Mouse (Mus musculus): ENCODE results near the gene Pxmp4. TPM values are rescaled to one million over a fixed set of nuclear protein-coding genes. Genes with fewer than 3 reads are reported as not detected.

The Pxmp4 gene
- polyA plus RNA-seq, 1 experiment from 2014 or later, result 15.2 TPM

DNA sequence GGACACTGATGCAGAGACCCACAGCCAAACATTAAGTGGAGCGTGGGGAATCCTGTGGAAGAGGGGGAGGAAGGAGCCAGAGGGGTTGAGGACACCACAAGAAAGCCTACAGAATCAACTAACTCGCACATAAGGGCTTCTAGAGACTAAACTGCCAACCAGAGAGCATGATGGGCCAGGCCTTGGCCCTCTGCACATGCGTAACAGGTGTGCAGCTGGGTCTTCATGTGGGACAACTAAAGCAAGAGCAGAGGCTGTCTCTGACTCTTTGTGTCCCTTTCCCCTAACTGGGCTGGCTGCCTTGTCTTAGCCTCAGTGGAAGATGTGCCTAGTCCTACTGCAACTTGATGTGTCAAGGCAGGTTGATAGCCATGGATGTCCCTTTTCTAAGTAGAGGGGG is 13.6 kb upstream of the Pxmp4 start:
- Histone ChIP-seq H3K9ac (ENCODE audit: low read length) (no peak overlapping the region), H3K36me3 (ENCODE audit: control insufficient read depth, insufficient read depth, low read length) (0 out of 2 replicates have a peak, but pooled peaks cover 4% of the 10 kb centered on the region), H3K9me3 (replicated peaks; ENCODE audit: control insufficient read depth, low read length) (no peaks in the 10 kb centered on the region), H3K4me3 (ENCODE audit: low read depth, low read length) (no peak overlapping the region), H3K27me3 (replicated peaks; ENCODE audit: control insufficient read depth, insufficient read depth, low read length) (no peaks in the 10 kb centered on the region), H3K27ac (ENCODE audit: low read depth, low read length) (no peak overlapping the region), H3K4me1 (ENCODE audit: control insufficient read depth, insufficient read depth, low read length) (peaks cover 8% of the 10 kb centered on the region; the same call in 1 of the 2 replicates), H3K4me2 (ENCODE audit: low read length) (no peak overlapping the region)
- no peak for DNase-seq (ENCODE audit: low spot score)
- WGBS, result 94% methylated on average over 3 of the region's 3 CpGs
- ATAC-seq, result no peak

DNA sequence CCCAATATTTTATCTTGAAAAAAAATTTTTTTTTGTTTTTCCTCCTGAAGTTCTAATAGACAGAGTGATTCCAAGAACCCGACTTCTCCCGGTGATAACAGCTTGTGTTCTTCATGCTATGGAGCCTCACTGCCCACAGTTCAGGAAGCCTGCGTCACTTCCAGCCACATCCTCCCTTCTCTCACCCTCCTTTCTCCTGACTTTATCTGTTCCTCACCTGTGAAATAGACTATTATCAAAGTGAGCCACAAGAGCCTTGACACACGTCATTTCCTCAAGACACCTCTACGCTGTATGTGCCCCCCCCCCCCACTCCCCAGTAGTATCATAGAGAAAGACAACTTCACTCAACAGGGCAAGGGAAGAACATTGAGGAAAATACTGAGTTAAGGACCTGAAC is 12.2 kb upstream of the Pxmp4 start:
- H3K9ac ChIP-seq (ENCODE audit: low read length), result no peak overlapping the region
- H3K9me3 ChIP-seq (replicated peaks; ENCODE audit: control insufficient read depth, low read length), result no peaks in the 10 kb centered on the region
- whole genome bisulfite sequencing, result 97% methylated on average over 5 of the region's 5 CpGs
- no peaks in the 10 kb centered on the region for H3K36me3 ChIP-seq (ENCODE audit: control insufficient read depth, insufficient read depth, low read length)
- H3K27ac ChIP-seq (ENCODE audit: low read depth, low read length), result no peak overlapping the region
- DNase-seq (ENCODE audit: low spot score), result no peak
- no peak overlapping the region for H3K4me3 ChIP-seq (ENCODE audit: low read depth, low read length)
- no peak overlapping the region for H3K4me2 ChIP-seq (ENCODE audit: low read length)
- peaks cover 8% of the 10 kb centered on the region; the same call in 1 of the 2 replicates for H3K4me1 ChIP-seq (ENCODE audit: control insufficient read depth, insufficient read depth, low read length)
- no peak for ATAC-seq
- no peaks in the 10 kb centered on the region for H3K27me3 ChIP-seq (replicated peaks; ENCODE audit: control insufficient read depth, insufficient read depth, low read length)

DNA sequence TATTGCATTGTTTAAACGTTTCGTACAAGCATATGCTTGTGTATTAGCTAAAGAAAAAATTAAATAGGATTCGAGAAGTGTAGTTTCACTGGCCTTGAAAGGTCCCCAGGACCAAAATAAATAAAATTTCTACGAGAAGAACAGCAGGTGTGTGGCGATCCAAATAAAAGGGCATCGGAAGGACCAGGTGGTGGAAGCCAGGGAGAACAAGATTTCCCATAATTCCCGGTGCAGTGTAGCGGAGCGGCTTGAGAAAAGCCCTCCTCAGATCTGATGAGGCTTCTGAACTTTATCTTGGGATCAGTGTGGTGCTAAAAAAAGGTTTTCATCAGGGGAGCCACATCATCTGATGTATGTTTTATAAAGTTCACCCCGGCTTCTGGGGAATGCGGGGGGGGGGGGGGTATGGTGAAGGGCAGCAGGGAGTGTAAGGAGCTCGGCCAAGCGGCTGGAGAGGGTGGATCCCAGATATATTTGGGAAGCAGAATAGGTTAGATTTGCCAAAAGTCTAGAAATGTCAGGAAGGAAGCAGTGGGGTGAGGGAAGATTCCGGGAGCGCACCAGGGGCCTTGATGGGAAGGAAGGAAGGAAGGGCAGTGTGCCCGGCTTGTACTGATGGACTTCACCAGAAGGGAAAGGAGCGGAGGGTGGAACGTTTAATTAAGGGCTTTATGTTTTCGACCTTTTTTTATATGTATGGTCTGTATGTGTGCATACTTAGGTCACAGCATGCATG is 11.5 kb upstream of the Pxmp4 start:
- Histone ChIP-seq H3K9me3 (replicated peaks; ENCODE audit: control insufficient read depth, low read length) (no peaks in the 10 kb centered on the region), H3K4me3 (ENCODE audit: low read depth, low read length) (no peak overlapping the region), H3K9ac (ENCODE audit: low read length) (no peak overlapping the region), H3K27me3 (replicated peaks; ENCODE audit: control insufficient read depth, insufficient read depth, low read length) (no peaks in the 10 kb centered on the region), H3K36me3 (ENCODE audit: control insufficient read depth, insufficient read depth, low read length) (no peaks in the 10 kb centered on the region), H3K4me1 (ENCODE audit: control insufficient read depth, insufficient read depth, low read length) (peaks cover 8% of the 10 kb centered on the region; the same call in 1 of the 2 replicates), H3K4me2 (ENCODE audit: low read length) (0 out of 2 replicates have a peak overlapping the region, but pooled peaks have one; percentile 73), H3K27ac (ENCODE audit: low read depth, low read length) (no peak overlapping the region)
- DNase-seq (ENCODE audit: low spot score) (peak; percentile 11), ATAC-seq (no peak)
- 79% methylated on average over 19 of the region's 19 CpGs for WGBS

DNA sequence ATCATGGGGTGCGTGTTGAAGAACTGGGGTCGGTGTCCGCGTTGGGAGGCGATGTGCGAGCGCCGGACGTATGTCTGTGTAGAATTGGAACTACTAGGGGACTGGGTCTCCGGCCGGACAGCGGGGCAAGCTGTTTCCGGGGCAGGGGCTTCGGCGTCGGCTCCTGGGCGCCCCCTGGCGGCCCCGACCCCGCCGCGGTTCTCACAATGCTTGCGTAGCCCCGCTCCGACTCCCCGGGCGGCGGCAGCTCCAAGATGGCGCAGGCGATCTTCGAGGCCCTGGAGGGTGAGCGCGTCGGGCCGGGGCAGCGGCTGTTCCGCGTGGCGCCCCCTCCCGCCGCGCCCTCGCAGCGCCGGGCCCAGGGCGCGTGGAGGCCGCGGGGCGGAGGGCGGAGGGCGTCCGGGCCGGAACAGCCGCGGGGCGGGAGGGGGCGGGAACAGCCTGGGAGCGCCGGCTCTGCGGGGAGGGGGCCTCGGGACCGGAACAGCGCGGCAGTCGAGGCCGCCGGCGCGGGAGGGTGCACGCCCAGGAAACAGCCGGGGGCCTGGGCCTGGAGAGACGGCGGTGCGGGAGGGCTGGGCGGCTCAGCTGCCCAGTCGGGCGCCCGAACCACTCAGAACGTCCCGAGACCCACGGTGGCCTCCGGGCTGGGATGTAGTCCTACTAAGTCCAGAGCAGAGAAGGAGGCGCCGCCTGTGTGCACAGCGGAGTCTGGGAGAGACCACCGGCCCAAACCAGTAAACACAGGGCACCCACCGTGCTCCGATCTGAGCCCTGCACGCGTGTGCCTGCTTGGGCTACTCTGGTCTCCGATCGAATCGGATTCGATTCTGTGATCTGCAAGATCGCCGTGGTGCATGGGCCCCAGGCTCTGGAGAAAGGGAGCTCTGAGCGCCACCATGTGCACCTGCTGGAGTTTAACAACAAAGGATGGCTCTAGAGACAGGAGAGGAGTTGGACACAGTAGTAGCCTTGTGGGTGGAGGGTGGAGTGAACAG is 9.9 kb upstream of the Pxmp4 start, which contains the start of the genes Zfp341 and 4930519P11Rik:
Gene Zfp341, plus strand, starts transcription at position 180 of the 998 bp plus-strand sequence.
Gene 4930519P11Rik, minus strand, starts transcription at position 320 of the 998 bp plus-strand sequence.
- no peaks in the 10 kb centered on the region for H3K27me3 ChIP-seq (replicated peaks; ENCODE audit: control insufficient read depth, insufficient read depth, low read length)
- peaks cover 8% of the 10 kb centered on the region; the same call in 1 of the 2 replicates for H3K4me1 ChIP-seq (ENCODE audit: control insufficient read depth, insufficient read depth, low read length)
- no peaks in the 10 kb centered on the region for H3K9me3 ChIP-seq (replicated peaks; ENCODE audit: control insufficient read depth, low read length)
- H3K4me3 ChIP-seq (ENCODE audit: low read depth, low read length), result peak within 1 kb of the TSS; percentile 57
- no peaks in the 10 kb centered on the region for H3K36me3 ChIP-seq (ENCODE audit: control insufficient read depth, insufficient read depth, low read length)
- H3K27ac ChIP-seq (ENCODE audit: low read depth, low read length), result peak within 1 kb of the TSS; percentile 98
- DNase-seq (ENCODE audit: low spot score) (peak; percentile 94), ATAC-seq (peak; percentile 93)
- peak within 1 kb of the TSS; percentile 73 for H3K4me2 ChIP-seq (ENCODE audit: low read length)
- WGBS, result under 1% methylated on average over 66 of the region's 98 CpGs
- peak within 1 kb of the TSS; percentile 85 for H3K9ac ChIP-seq (ENCODE audit: low read length)

DNA sequence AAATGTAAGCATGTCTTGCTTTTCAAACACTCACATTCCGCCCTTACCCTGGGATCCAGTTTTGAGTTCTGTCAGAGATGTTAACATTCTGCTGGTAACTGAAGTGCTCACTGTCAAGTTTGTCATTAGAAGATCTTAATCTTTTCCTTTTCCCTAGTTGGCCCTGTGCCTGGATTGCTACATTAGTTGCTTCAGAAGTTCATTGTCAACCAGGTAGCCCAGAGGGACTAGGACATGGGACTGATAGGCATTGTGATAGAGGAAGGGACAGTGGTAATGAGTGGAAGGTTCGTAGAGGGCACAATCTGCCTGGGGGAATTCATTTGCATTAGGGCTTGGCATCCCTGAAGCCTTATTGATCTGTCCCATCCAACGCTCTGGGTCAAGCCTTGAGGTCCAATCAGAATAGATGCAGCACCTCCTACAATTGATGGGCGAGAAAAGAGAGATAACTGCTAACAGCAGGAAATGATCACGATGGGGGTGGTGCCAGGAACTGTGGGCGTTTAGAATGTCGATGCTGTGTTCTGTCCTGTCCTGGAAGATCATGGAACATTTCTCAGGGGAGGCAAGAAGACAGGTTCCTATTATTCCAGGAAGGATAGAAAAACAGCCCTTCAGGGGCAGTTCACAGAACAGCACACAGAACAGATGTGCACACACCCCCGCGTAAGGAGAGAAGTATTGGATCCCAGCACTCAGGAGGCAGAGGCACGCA is 5.7 kb upstream of the Pxmp4 start:
- Histone ChIP-seq H3K27ac (ENCODE audit: low read depth, low read length) (no peak overlapping the region), H3K27me3 (replicated peaks; ENCODE audit: control insufficient read depth, insufficient read depth, low read length) (no peaks in the 10 kb centered on the region), H3K4me2 (ENCODE audit: low read length) (no peak overlapping the region), H3K4me1 (ENCODE audit: control insufficient read depth, insufficient read depth, low read length) (peaks cover 6% of the 10 kb centered on the region; the same call in 1 of the 2 replicates), H3K9ac (ENCODE audit: low read length) (no peak overlapping the region), H3K9me3 (replicated peaks; ENCODE audit: control insufficient read depth, low read length) (no peaks in the 10 kb centered on the region), H3K36me3 (ENCODE audit: control insufficient read depth, insufficient read depth, low read length) (no peaks in the 10 kb centered on the region), H3K4me3 (ENCODE audit: low read depth, low read length) (no peak overlapping the region)
- no peak for ATAC-seq
- DNase-seq (ENCODE audit: low spot score), result no peak
- WGBS, result 72% methylated on average over 10 of the region's 10 CpGs

DNA sequence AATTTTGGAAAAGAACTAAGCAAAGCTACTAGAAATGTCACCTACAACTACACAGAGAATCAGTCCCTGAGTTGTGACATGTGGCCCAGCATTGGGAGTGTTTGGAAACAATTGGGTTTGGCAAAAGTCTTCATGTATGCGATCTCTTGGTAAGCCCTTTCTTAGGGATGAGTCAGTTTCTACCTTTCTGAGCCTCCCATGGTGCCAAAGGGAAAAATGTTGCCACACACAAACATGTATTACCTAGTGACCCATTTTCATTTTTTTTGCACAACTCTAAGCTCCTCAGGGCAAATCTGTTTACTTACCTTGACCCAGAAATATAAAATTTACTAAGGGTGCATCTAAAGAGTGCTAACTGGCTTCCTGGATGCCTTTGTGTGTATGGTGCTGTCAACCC is 3.5 kb upstream of the Pxmp4 start:
- Histone ChIP-seq H3K4me2 (ENCODE audit: low read length) (no peak overlapping the region), H3K9ac (ENCODE audit: low read length) (no peak overlapping the region), H3K27ac (ENCODE audit: low read depth, low read length) (no peak overlapping the region), H3K4me3 (ENCODE audit: low read depth, low read length) (no peak overlapping the region), H3K27me3 (replicated peaks; ENCODE audit: control insufficient read depth, insufficient read depth, low read length) (no peaks in the 10 kb centered on the region), H3K4me1 (ENCODE audit: control insufficient read depth, insufficient read depth, low read length) (peaks cover 5% of the 10 kb centered on the region), H3K36me3 (ENCODE audit: control insufficient read depth, insufficient read depth, low read length) (no peaks in the 10 kb centered on the region), H3K9me3 (replicated peaks; ENCODE audit: control insufficient read depth, low read length) (no peaks in the 10 kb centered on the region)
- no peak for DNase-seq (ENCODE audit: low spot score)
- ATAC-seq, result no peak
- 84% methylated on average over 1 of the region's 1 CpGs for WGBS

DNA sequence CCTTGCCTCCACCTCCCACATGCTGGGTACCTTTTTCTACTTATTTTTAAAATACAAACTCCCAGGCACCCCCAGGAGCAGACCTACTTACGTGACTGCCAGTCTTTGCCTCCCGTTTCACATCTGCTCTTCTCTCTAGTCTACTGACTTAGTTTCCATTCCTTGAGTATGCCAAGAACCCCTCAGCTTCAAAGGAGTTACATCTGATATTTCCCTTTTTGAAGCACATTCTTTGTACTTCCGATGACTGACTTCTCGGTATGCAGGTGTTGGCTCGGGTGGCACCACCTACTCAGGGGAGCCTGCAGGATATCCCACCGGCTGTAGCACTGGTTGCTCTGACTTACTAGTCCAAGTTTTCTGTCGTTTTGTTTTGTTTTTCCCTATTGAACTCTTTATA is 648 bp upstream of the Pxmp4 start:
- Histone ChIP-seq H3K9ac (ENCODE audit: low read length) (no peak overlapping the region), H3K4me1 (ENCODE audit: control insufficient read depth, insufficient read depth, low read length) (peaks cover 5% of the 10 kb centered on the region), H3K27me3 (replicated peaks; ENCODE audit: control insufficient read depth, insufficient read depth, low read length) (no peaks in the 10 kb centered on the region), H3K36me3 (ENCODE audit: control insufficient read depth, insufficient read depth, low read length) (no peaks in the 10 kb centered on the region), H3K4me2 (ENCODE audit: low read length) (peak overlapping the region; percentile 40), H3K27ac (ENCODE audit: low read depth, low read length) (no peak overlapping the region), H3K9me3 (replicated peaks; ENCODE audit: control insufficient read depth, low read length) (no peaks in the 10 kb centered on the region), H3K4me3 (ENCODE audit: low read depth, low read length) (peak overlapping the region; percentile 8; the same call in 1 of the 2 replicates)
- WGBS, result 51% methylated on average over 7 of the region's 7 CpGs
- DNase-seq (ENCODE audit: low spot score) (no peak), ATAC-seq (no peak)

DNA sequence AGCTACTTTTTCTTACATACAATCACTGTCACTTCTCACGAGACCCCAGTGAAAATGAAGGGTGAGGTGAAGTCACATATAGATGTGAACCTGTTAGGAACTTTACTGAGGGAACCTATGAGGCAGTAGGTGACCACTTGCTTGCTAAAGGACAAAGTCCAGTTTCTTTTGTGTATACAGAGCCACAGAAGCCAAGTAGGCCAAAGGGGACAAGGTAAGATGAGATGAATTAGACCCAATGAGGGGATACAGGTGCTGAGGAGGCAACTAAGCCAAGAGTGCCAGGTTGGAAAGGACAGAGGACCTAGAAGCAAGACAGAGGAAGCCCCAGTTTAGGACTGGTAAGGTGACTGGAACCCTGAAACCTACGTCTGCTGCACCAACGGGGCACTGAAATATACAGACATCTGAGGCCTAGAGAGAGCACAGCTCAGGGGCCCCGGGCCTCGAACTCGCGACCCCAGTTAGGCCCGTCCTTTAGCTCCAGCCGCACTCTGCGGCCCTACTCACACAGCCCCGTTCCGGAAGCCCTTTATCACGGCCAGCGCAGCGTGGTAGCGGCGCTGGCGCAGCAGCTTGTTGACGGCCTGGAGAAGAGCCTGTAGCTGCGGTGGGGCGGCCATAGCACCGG is 386 bp downstream of the Pxmp4 start:
- Histone ChIP-seq H3K4me2 (ENCODE audit: low read length) (peak overlapping the region; percentile 53), H3K4me3 (ENCODE audit: low read depth, low read length) (peak overlapping the region; percentile 50), H3K27me3 (replicated peaks; ENCODE audit: control insufficient read depth, insufficient read depth, low read length) (no peaks in the 10 kb centered on the region), H3K4me1 (ENCODE audit: control insufficient read depth, insufficient read depth, low read length) (peaks cover 5% of the 10 kb centered on the region), H3K27ac (ENCODE audit: low read depth, low read length) (no peak overlapping the region), H3K9ac (ENCODE audit: low read length) (peak overlapping the region; percentile 60), H3K9me3 (replicated peaks; ENCODE audit: control insufficient read depth, low read length) (no peaks in the 10 kb centered on the region), H3K36me3 (ENCODE audit: control insufficient read depth, insufficient read depth, low read length) (no peaks in the 10 kb centered on the region)
- no peak for ATAC-seq
- no peak for DNase-seq (ENCODE audit: low spot score)
- 21% methylated on average over 22 of the region's 22 CpGs for WGBS
